Comparison of ENCODE assay signal across 16 mouse cellular contexts in the genomic region with DNA sequence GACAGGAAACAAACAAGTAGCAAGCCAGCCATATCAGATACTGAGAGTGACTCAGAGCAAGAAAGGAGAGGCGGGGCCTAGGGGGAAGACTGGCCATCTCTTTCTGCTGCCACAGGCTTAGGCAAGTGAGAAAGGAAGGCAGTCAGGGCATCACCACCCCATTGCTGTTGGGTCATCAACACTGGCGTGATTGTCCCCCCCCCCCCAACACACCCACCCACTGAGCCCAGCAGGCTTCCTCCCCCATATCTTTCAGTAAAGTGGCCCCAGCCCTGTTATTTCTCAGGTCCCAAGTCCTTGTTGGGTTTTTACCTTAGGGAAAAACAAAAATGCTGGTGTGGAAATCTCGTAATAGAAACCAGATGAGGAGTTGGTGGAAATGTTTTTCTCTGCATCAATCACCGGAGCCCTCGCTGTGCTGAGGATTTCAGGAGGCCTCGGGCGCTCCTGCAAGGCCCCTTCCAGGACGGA.
DNase-seq lines count a peak whose midpoint lies in the region; ATAC-seq lines count a peak whose summit lies in the region.
"Had no signal": no experiment of that assay in that cellular context is flagged by ENCODE, and none has a peak within 500 bp of the region (broad histone marks: within the 10 kb centered on the region; RNA-seq: fewer than 3 reads in every experiment).

No protein-coding gene starts in this region.

- H3K4me1 ChIP-seq in heart, embryonic 12.5 days (replicated peaks): peaks cover 16% of the 10 kb centered on the region
- H3K4me1 ChIP-seq in forebrain, embryonic 12.5 days: peaks cover 5% of the 10 kb centered on the region; the same call in 1 of the 2 replicates
- H3K4me1 ChIP-seq: stomach, embryonic 15.5 days had no signal

- 0 out of 2 replicates have a peak overlapping the region, but pooled peaks have one; percentile 19 for H3K27ac ChIP-seq in heart, embryonic 12.5 days (ENCODE audit: poor library complexity, severe bottlenecking)
- H3K27ac ChIP-seq in forebrain, embryonic 12.5 days: no peak overlapping the region
- H3K27ac ChIP-seq: left cerebral cortex, adult 2 months; stomach, embryonic 15.5 days had no signal

- peaks cover 15% of the 10 kb centered on the region for H3K27me3 ChIP-seq in heart, embryonic 12.5 days (replicated peaks)
- H3K27me3 ChIP-seq in forebrain, embryonic 12.5 days: no peaks in the 10 kb centered on the region
- H3K27me3 ChIP-seq: stomach, embryonic 15.5 days had no signal

- no peaks in the 10 kb centered on the region for H3K36me3 ChIP-seq in heart, embryonic 12.5 days
- H3K36me3 ChIP-seq in forebrain, embryonic 12.5 days (replicated peaks): no peaks in the 10 kb centered on the region
- H3K36me3 ChIP-seq: stomach, embryonic 15.5 days had no signal

- no peak overlapping the region for H3K4me3 ChIP-seq in heart, embryonic 12.5 days
- no peak overlapping the region for H3K4me3 ChIP-seq in forebrain, embryonic 12.5 days (replicated peaks)
- H3K4me3 ChIP-seq: left cerebral cortex, adult 2 months; myocyte; stomach, embryonic 15.5 days had no signal

- no peak overlapping the region for H3K4me2 ChIP-seq in heart, embryonic 12.5 days
- no peak overlapping the region for H3K4me2 ChIP-seq in forebrain, embryonic 12.5 days
- H3K4me2 ChIP-seq: heart, embryonic 11.5 days; stomach, embryonic 15.5 days had no signal

- ATAC-seq in heart, embryonic 12.5 days (ENCODE audit: insufficient number of reproducible peaks, low FRiP score): 0 out of 2 replicates have a peak, but pooled peaks have one; percentile 20
- no peak for ATAC-seq in forebrain, embryonic 12.5 days (ENCODE audit: low FRiP score)

- 32% methylated on average over 8 of the region's 8 CpGs for WGBS in heart, embryonic 12.5 days
- WGBS in forebrain, embryonic 12.5 days: 87% methylated on average over 8 of the region's 8 CpGs

- DNase-seq in heart, adult 9 months (ENCODE audit: low spot score in 2 of 2): no peak
- peak; percentile 90 for DNase-seq in 3T3-L1 (ENCODE audit: low read depth, low spot score)
- peak; percentile 28 for DNase-seq in adipocyte (ENCODE audit: low spot score)
- DNase-seq in forelimb bud, embryonic 11.5 days (ENCODE audit: low read depth, low spot score): peak; percentile 78
- no peak for DNase-seq in kidney, adult 8-10 months
- no peak for DNase-seq in spleen, postnatal 36 days (ENCODE audit: low spot score in 2 of 2)
- DNase-seq: cerebellum, adult 8-10 months; kidney, adult 18-20 months; lung, postnatal 36 days; right cerebral cortex, adult 18-20 months had no signal

- H3K9me3 ChIP-seq in heart, embryonic 12.5 days (replicated peaks): peaks cover 3% of the 10 kb centered on the region; the same call in 1 of the 2 replicates
- no peaks in the 10 kb centered on the region for H3K9me3 ChIP-seq in forebrain, embryonic 12.5 days
- H3K9me3 ChIP-seq: stomach, embryonic 15.5 days had no signal

- H3K9ac ChIP-seq in heart, embryonic 12.5 days: no peak overlapping the region
- no peak overlapping the region for H3K9ac ChIP-seq in forebrain, embryonic 12.5 days
- H3K9ac ChIP-seq: stomach, embryonic 15.5 days had no signal

Comparison
In these comparisons a context has a peak if more than half of its experiments do, and no peak if none do; other contexts are left out.
1. DNase-seq: peak in 3T3-L1 (single experiment), adipocyte (single experiment) and forelimb bud, embryonic 11.5 days (single experiment); none in heart, adult 9 months (0 of 2), kidney, adult 8-10 months (0 of 2) and spleen, postnatal 36 days (0 of 2).